Mouse (Mus musculus): ENCODE data around the gene Tlk1. TPM values are rescaled to one million over a fixed set of nuclear protein-coding genes. Genes with fewer than 3 reads are reported as not detected.

The Tlk1 gene
- total and polyA plus RNA-seq, 3 experiments = 13.1 to 37.6 (median 17.4) TPM

DNA sequence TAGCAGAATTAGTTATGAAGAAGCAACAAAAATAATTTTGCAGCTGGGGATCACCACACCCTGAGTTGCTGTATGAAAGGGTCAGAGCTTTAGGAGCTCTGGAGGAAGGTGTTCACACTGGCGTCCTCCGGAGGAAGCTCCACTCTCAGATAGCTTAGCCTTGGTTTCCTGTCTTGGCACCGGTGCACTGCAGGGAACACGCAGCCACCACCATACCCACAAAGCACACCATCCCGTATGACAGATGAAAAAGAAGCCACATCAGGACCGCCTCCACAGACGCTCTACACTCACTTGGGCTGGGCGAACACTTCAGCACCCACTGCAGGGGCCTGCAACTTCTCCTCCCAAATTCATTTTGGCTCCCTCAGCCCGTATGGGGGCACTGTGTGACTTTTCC, 124.0 kb downstream of the Tlk1 start:
- Histone ChIP-seq H3K27me3 (replicated peaks) (no peaks in the 10 kb centered on the region), H3K27ac (ENCODE audit: insufficient read depth, low read depth) (no peak overlapping the region), H3K36me3 (replicated peaks in 1 of 2; ENCODE audit: control insufficient read depth in 1 of 2, insufficient read depth in 1 of 2, low read length in 1 of 2) (peaks cover 0 to 32% of the 10 kb centered on the region in 2 experiments), H3K9ac (ENCODE audit: insufficient read depth, low read depth) (no peak overlapping the region), H3K4me3 (replicated peaks in 1 of 3; ENCODE audit: low read depth in 2 of 3, low read length in 2 of 3, poor library complexity in 1 of 3) (no peak overlapping the region), H3K4me1 (ENCODE audit: control insufficient read depth in 1 of 2, insufficient read depth in 2 of 2) (peaks cover 2 to 14% of the 10 kb centered on the region in 2 experiments; a peak in 2 of 4 replicates), H3K79me2 (replicated peaks; ENCODE audit: control insufficient read depth, extremely low read depth, insufficient read depth, poor library complexity, severe bottlenecking) (no peaks in the 10 kb centered on the region), H3K9me3 (replicated peaks; ENCODE audit: low read length) (no peaks in the 10 kb centered on the region), H3K4me2 (ENCODE audit: insufficient read depth, low read depth, poor library complexity, severe bottlenecking) (no peak overlapping the region)
- in situ Hi-C loops (cut with MboI; ENCODE audit: low pct_ligation_motif_present, low pct_unique_long_range_greater_than_20kb, low sequenced_read_pairs) = loop anchor here (25.0 kb wide), 2 partner anchors 111 to 336 kb away; no protein-coding TSS in a partner anchor
- no peak for TF ChIP-seq CHD2 (IDR thresholded peaks at IDR 0.05; ENCODE audit: low read length)
- TF ChIP-seq ZC3H11A (IDR thresholded peaks at IDR 0.05; ENCODE audit: low read depth, low read length) = no peak
- TF ChIP-seq KAT2A (IDR thresholded peaks at IDR 0.05; ENCODE audit: insufficient replicate concordance, low read length) = no peak
- TF ChIP-seq MAFK (IDR thresholded peaks at IDR 0.05; ENCODE audit: insufficient replicate concordance, low read length) = no peak
- no peak for TF ChIP-seq GABPA (IDR thresholded peaks at IDR 0.05; ENCODE audit: insufficient replicate concordance, low read depth, low read length)
- TF ChIP-seq ZKSCAN1 (IDR thresholded peaks at IDR 0.05; ENCODE audit: borderline replicate concordance, low read depth, low read length) = no peak
- no peak for TF ChIP-seq TBP (conservative IDR thresholded peaks at IDR 0.05; ENCODE audit: low read depth, low read length)
- no peak for TF ChIP-seq EP300 (IDR thresholded peaks at IDR 0.05; ENCODE audit: low read length)
- TF ChIP-seq MAZ (IDR thresholded peaks at IDR 0.05; ENCODE audit: low read depth, low read length) = no peak
- no peak for TF ChIP-seq UBTF (IDR thresholded peaks at IDR 0.05; ENCODE audit: low read depth, low read length)
- TF ChIP-seq JUN (IDR thresholded peaks at IDR 0.05; ENCODE audit: insufficient read depth, low read depth, low read length) = no peak
- TF ChIP-seq PAX5 (IDR thresholded peaks at IDR 0.05; ENCODE audit: low read length) = no peak
- no peak for TF ChIP-seq POLR2A (IDR thresholded peaks at IDR 0.05; ENCODE audit: low read depth, low read length)
- no peak for TF ChIP-seq POLR2AphosphoS2 (IDR thresholded peaks at IDR 0.05; ENCODE audit: low read depth, low read length)
- no peak for TF ChIP-seq ZNF384 (IDR thresholded peaks at IDR 0.05; ENCODE audit: low read depth, low read length)
- no peak for TF ChIP-seq RAD21 (IDR thresholded peaks at IDR 0.05; ENCODE audit: low read depth, low read length)
- TF ChIP-seq IRF4 (IDR thresholded peaks at IDR 0.05; ENCODE audit: low read depth, low read length) = no peak
- TF ChIP-seq SMC3 (IDR thresholded peaks at IDR 0.05; ENCODE audit: low read depth, low read length) = no peak
- no peak for TF ChIP-seq USF2 (conservative IDR thresholded peaks at IDR 0.05; ENCODE audit: low read depth, low read length)
- no peak for TF ChIP-seq NELFE (IDR thresholded peaks at IDR 0.05; ENCODE audit: low read depth, low read length)
- DNase-seq (ENCODE audit: extremely low read depth) = no peak
- dilution Hi-C loops (cut with MboI; ENCODE audit: extremely low pct_ligation_motif_present, extremely low pct_unique_long_range_greater_than_20kb, low sequenced_read_pairs) = no loop called here

DNA sequence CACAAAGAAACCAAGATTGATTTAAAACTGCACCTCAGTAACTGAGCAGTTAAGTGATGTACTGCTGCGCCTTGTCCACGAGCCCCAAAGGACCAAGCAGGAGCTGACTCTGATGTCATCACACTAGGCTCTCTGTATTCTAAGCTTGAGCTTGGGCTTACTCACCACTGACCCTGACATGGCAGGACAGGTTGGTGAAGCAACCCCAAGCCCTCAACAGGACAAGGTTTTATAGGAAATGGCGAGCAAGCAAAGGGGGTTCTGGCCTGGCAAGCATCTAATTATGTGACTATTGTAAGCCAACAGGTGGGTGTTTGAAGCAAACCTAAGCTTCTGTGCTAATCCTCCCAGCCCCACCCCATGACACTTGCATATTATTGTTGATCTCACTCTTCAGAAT, 124.7 kb downstream of the Tlk1 start:
- no peaks in the 10 kb centered on the region for H3K9me3 ChIP-seq (replicated peaks; ENCODE audit: low read length)
- no peak overlapping the region for H3K9ac ChIP-seq (ENCODE audit: insufficient read depth, low read depth)
- no peak overlapping the region for H3K4me3 ChIP-seq (replicated peaks in 1 of 3; ENCODE audit: low read depth in 2 of 3, low read length in 2 of 3, poor library complexity in 1 of 3)
- TF ChIP-seq CTCF (conservative IDR thresholded peaks at IDR 0.05 in 1 of 2, IDR thresholded peaks at IDR 0.05 in 1 of 2; ENCODE audit: low read depth in 2 of 2, low read length in 2 of 2) = no peak
- no peak for TF ChIP-seq RCOR1 (conservative IDR thresholded peaks at IDR 0.05; ENCODE audit: low read depth, low read length)
- no peak for TF ChIP-seq TCF12 (IDR thresholded peaks at IDR 0.05; ENCODE audit: low read depth, low read length)
- no peak for TF ChIP-seq MAZ (IDR thresholded peaks at IDR 0.05; ENCODE audit: low read depth, low read length)
- no peak for TF ChIP-seq EP300 (IDR thresholded peaks at IDR 0.05; ENCODE audit: low read length)
- TF ChIP-seq PAX5 (IDR thresholded peaks at IDR 0.05; ENCODE audit: low read length) = no peak
- no peak for TF ChIP-seq POLR2A (IDR thresholded peaks at IDR 0.05; ENCODE audit: low read depth, low read length)
- TF ChIP-seq ZNF384 (IDR thresholded peaks at IDR 0.05; ENCODE audit: low read depth, low read length) = no peak
- TF ChIP-seq MEF2A (IDR thresholded peaks at IDR 0.05; ENCODE audit: borderline replicate concordance, low read depth, low read length) = no peak
- no peak for TF ChIP-seq USF1 (IDR thresholded peaks at IDR 0.05; ENCODE audit: low read depth, low read length)
- no peak for TF ChIP-seq POLR2AphosphoS2 (IDR thresholded peaks at IDR 0.05; ENCODE audit: low read depth, low read length)
- no peak for TF ChIP-seq HCFC1 (IDR thresholded peaks at IDR 0.05; ENCODE audit: low read depth, low read length)
- TF ChIP-seq USF2 (conservative IDR thresholded peaks at IDR 0.05; ENCODE audit: low read depth, low read length) = no peak
- in situ Hi-C loops (cut with MboI; ENCODE audit: low pct_ligation_motif_present, low pct_unique_long_range_greater_than_20kb, low sequenced_read_pairs) = loop anchor here (25.0 kb wide), 2 partner anchors 111 to 336 kb away; no protein-coding TSS in a partner anchor
- H3K79me2 ChIP-seq (replicated peaks; ENCODE audit: control insufficient read depth, extremely low read depth, insufficient read depth, poor library complexity, severe bottlenecking) = no peaks in the 10 kb centered on the region
- H3K4me1 ChIP-seq (ENCODE audit: control insufficient read depth in 1 of 2, insufficient read depth in 2 of 2) = peaks cover 2 to 14% of the 10 kb centered on the region in 2 experiments; a peak in 2 of 4 replicates
- H3K36me3 ChIP-seq (replicated peaks in 1 of 2; ENCODE audit: control insufficient read depth in 1 of 2, insufficient read depth in 1 of 2, low read length in 1 of 2) = peaks cover 0 to 38% of the 10 kb centered on the region in 2 experiments
- no peak for DNase-seq (ENCODE audit: extremely low read depth)
- no peaks in the 10 kb centered on the region for H3K27me3 ChIP-seq (replicated peaks)
- dilution Hi-C loops (cut with MboI; ENCODE audit: extremely low pct_ligation_motif_present, extremely low pct_unique_long_range_greater_than_20kb, low sequenced_read_pairs) = no loop called here
- no peak overlapping the region for H3K4me2 ChIP-seq (ENCODE audit: insufficient read depth, low read depth, poor library complexity, severe bottlenecking)
- no peak overlapping the region for H3K27ac ChIP-seq (ENCODE audit: insufficient read depth, low read depth)

All from CH12.LX (cell line).